Mouse (Mus musculus) E14TG2a.4 (cell line): ENCODE measurements around the gene Pbrm1.

Experiments used
- H3K27me3 ChIP-seq: 2 replicates; pipeline ENCODE4 v1.6.1; 2014; ENCODE audit warnings: low read length, control low read depth; ENCODE audit not compliant: insufficient read depth
- H3K36me3 ChIP-seq: 2 replicates; pipeline ENCODE4 v1.6.1; 2014; ENCODE audit warnings: low read length, control low read depth; ENCODE audit not compliant: insufficient read depth
- H3K4me1 ChIP-seq: replicated peaks from 2 replicates; pipeline ENCODE4 v1.6.1; 2014; ENCODE audit warnings: low read depth, low read length, control low read depth
- H3K4me3 ChIP-seq: replicated peaks from 2 replicates; pipeline ENCODE4 v1.5.1; 2014; ENCODE audit warnings: mild to moderate bottlenecking, low read length
- H3K9me3 ChIP-seq: 2 replicates; pipeline ENCODE4 v1.6.1; 2014; ENCODE audit warnings: low read length, control low read depth
- CTCF ChIP-seq: conservative IDR thresholded peaks from 2 replicates; pipeline ENCODE4 v1.5.1; 2014; ENCODE audit warnings: low read length
- NANOG ChIP-seq: IDR thresholded peaks from 2 replicates; pipeline ENCODE4 v1.6.1; 2014; ENCODE audit warnings: borderline replicate concordance, low read length, mixed read lengths
- POU5F1 ChIP-seq: IDR thresholded peaks from 2 replicates; pipeline ENCODE4 v1.6.1; 2014; ENCODE audit warnings: low read length, borderline replicate concordance

The Pbrm1 gene

DNA sequence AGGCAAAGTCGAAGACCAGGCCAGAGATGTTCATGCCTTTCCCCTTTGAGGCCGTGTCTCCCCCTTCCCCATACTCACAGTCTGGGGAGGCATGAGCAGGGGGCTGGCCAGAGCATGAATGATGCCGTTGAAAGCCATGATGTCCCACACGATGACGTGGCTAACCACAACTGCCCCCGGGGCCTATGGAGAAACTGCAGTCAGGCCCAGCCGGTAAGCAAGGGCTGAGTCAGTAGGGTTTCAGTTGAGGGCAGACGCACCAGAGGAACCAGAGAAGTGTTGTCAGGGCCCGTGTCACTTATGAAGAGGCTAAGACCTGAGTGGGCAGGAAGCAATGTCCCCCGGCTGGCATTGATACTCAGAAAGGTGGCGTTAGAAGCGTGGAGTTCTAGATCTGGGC is 120.7 kb downstream of the Pbrm1 start:
- peaks cover 60% of the 10 kb centered on the region for H3K36me3 ChIP-seq
- H3K27me3 ChIP-seq = peaks cover 28% of the 10 kb centered on the region
- H3K4me1 ChIP-seq = peaks cover 62% of the 10 kb centered on the region
- TF ChIP-seq NANOG (no peak), CTCF (no peak), POU5F1 (no peak)
- H3K9me3 ChIP-seq = 0 out of 2 replicates have a peak, but pooled peaks cover 4% of the 10 kb centered on the region
- H3K4me3 ChIP-seq = no peak overlapping the region

DNA sequence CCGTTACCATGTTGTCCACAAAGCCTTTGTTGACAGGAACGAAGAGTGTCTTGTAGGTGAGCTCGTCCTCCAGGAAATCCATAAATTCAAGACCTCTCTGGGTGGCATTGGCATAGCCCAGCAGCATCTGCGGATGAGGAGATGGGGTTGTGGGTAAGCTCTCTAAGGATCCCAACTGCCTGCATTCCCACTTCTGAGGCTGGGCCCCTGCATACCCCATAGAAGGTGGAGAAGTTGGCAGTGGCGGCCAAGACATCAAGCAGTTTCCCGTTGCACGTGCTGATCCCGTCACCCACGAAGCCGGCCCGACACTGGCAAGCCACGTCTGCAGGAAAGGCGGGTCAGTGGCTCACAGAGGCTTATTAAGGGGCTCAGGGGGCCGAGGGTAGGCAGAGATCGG is 121.2 kb downstream of the Pbrm1 start:
- 0 out of 2 replicates have a peak, but pooled peaks cover 4% of the 10 kb centered on the region for H3K9me3 ChIP-seq
- peaks cover 55% of the 10 kb centered on the region for H3K36me3 ChIP-seq
- TF ChIP-seq NANOG = no peak
- peaks cover 32% of the 10 kb centered on the region for H3K27me3 ChIP-seq
- H3K4me3 ChIP-seq = no peak overlapping the region; the same call in 1 of the 2 replicates
- peaks cover 58% of the 10 kb centered on the region for H3K4me1 ChIP-seq

DNA sequence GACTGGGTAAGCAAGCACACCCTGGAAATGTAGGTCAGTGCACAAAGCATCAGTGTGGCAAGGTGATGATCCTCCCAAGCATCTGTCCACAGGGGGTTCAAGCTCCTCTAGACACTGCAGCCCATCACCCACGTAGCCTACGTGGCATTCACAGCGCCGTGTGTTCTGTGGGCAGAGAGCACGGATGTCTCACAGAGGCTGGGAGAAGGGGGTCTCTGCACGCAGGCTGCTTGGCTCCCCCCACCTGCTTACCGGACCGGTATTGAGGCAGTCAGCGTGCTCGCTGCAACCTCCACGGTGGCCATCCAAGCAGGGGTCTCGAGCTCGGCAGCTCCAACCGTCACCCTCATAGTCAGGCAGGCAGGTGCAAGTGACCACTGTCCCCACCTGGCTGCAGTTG is 122.1 kb downstream of the Pbrm1 start:
- Histone ChIP-seq H3K36me3 (peaks cover 46% of the 10 kb centered on the region), H3K4me1 (peaks cover 50% of the 10 kb centered on the region), H3K9me3 (0 out of 2 replicates have a peak, but pooled peaks cover 4% of the 10 kb centered on the region), H3K27me3 (peaks cover 39% of the 10 kb centered on the region), H3K4me3 (no peak overlapping the region)
- no peak for TF ChIP-seq NANOG

DNA sequence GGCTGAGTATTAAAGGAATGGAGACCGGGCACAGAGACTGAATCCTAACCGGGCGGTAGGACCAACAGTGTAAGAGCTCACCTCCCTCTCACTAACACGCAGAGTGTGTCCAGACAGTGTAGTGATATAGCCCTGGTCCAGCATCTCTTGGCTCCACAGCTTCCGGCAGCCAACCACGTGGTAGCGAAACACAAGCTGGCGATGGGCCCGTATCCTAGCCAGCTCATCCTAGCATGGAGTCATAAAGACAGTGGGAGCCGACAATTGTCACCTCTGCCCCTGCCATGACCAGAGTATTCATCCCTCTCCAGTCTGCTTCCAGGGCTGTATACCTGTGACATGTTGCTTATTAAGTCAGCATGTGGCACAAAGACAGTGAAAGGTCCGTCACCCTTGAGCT is 126.8 kb downstream of the Pbrm1 start:
- TF ChIP-seq CTCF (no peak), POU5F1 (no peak), NANOG (no peak)
- Histone ChIP-seq H3K36me3 (peaks cover 3% of the 10 kb centered on the region), H3K4me1 (peaks cover 3% of the 10 kb centered on the region; the same call in 1 of the 2 replicates), H3K27me3 (peaks cover 54% of the 10 kb centered on the region), H3K4me3 (no peak overlapping the region), H3K9me3 (0 out of 2 replicates have a peak, but pooled peaks cover 4% of the 10 kb centered on the region)

DNA sequence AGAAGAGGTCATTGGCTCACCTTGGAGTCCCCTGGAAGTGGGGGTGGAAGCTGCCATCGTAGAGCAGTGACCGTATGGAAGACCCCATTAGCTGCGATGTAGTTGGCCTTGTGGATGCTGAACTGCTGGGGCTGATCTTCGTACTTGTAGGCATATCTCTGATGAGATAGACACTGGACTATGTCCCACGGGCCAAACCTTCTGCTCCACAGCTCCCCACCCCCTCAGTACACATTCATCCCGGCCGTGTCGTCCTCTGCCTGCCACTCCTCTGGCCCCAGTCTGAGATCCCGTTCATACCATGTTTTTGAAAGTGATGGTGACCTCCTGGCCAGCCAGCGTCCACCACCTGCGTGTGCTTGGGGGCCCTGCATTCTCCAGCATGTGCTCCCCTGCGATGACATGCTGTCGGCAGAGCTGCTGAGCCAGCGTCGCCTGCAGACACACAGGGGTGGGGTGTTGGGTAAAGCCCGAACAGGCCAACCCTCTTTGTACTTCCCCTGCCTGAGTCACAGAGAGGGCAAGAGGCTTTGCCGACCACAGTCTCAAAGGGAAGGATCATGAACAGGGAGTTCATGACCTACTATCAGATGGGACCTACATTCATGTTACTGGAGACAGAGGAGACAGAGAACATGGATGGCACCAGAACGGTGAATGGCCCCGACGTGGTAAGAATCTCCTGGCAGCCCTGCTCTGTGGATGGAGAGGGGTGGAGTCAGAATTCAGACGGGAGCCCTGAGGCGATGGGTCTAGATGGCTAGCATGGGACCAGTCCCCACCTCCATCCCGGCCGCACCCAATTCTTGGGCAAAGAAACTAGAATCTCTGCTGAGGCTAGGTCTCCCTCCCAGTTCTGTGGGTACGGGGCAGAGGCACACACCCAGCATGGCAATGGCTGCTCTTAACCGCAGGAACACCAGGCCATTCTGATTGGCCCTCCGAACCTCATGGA is 141.5 kb downstream of the Pbrm1 start:
- Histone ChIP-seq H3K9me3 (no peaks in the 10 kb centered on the region), H3K4me3 (no peak overlapping the region), H3K4me1 (peaks cover 29% of the 10 kb centered on the region), H3K27me3 (peaks cover 20% of the 10 kb centered on the region), H3K36me3 (no peaks in the 10 kb centered on the region)
- TF ChIP-seq NANOG (no peak), POU5F1 (no peak), CTCF (no peak)

DNA sequence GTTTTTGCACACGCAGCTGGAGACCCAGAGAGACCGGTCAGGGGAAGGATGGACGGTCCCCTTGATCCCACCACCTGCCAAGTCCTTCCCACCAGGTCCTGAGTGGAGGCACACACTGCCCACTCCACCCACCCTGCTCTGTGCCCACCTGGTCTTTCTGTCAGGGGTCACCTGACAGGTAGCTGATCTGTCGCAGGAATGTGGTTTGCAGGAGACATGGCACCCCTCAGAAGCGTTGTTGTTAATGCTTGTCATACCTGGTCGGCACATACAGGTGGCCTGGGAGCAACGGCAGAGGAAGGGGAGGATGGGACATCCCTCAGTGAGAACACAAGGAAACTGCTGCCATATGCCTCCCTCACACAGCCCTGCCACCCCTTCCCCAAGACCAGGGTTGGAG is 142.3 kb downstream of the Pbrm1 start:
- H3K4me3 ChIP-seq = no peak overlapping the region
- TF ChIP-seq CTCF = no peak
- TF ChIP-seq NANOG = no peak
- no peak for TF ChIP-seq POU5F1
- H3K9me3 ChIP-seq = no peaks in the 10 kb centered on the region
- H3K36me3 ChIP-seq = no peaks in the 10 kb centered on the region
- H3K27me3 ChIP-seq = peaks cover 20% of the 10 kb centered on the region
- H3K4me1 ChIP-seq = peaks cover 25% of the 10 kb centered on the region

DNA sequence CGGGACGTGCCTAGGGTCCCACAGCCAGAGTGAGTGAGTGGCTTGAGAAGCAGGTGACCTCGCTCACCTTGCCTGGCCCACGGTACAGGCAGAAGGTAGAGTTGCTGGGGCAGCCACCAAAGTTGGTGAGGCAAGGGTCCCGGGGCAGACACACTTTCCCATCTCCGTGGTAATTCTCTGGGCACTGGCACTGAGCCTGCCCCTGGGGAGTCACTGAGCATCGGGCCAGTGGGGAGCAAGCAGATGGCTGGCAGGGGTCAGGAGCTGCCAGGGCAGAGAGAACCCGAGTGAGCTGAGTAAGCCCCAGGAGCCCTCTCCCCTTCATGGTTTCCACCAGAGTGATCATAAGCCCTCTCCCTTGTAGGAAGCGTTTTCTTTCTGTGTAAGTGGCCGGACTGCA is 142.7 kb downstream of the Pbrm1 start:
- no peaks in the 10 kb centered on the region for H3K36me3 ChIP-seq
- no peak overlapping the region for H3K4me3 ChIP-seq
- H3K9me3 ChIP-seq = no peaks in the 10 kb centered on the region
- peaks cover 25% of the 10 kb centered on the region for H3K4me1 ChIP-seq
- no peak for TF ChIP-seq CTCF
- TF ChIP-seq NANOG = no peak
- no peak for TF ChIP-seq POU5F1
- peaks cover 20% of the 10 kb centered on the region for H3K27me3 ChIP-seq

DNA sequence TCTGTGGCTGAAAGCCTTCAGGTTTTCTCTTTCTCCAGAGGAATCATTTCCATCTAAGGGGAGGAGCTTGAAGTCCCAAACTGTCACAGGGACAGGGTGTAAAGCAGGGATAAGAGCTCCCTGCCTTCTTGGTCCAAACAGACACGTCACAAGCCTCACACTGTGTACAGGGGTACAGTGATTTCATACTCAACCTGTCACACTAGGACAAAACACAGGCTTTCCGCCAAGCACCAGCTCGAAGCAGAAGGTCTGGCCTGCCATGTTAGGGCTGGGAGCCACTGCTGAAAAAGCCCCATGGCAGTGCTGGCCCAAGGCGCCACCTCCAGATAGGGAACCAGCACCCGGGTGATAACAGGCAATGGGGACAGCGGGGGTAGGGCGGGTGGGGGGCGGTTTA is 145.1 kb downstream of the Pbrm1 start:
- Histone ChIP-seq H3K36me3 (no peaks in the 10 kb centered on the region), H3K9me3 (no peaks in the 10 kb centered on the region), H3K27me3 (peaks cover 22% of the 10 kb centered on the region), H3K4me1 (peaks cover 34% of the 10 kb centered on the region), H3K4me3 (peak overlapping the region; percentile 14; the same call in 1 of the 2 replicates)
- TF ChIP-seq NANOG (no peak), POU5F1 (no peak), CTCF (no peak)
